Mouse (Mus musculus): ENCODE measurements around the gene Hsd17b11.

DNA sequence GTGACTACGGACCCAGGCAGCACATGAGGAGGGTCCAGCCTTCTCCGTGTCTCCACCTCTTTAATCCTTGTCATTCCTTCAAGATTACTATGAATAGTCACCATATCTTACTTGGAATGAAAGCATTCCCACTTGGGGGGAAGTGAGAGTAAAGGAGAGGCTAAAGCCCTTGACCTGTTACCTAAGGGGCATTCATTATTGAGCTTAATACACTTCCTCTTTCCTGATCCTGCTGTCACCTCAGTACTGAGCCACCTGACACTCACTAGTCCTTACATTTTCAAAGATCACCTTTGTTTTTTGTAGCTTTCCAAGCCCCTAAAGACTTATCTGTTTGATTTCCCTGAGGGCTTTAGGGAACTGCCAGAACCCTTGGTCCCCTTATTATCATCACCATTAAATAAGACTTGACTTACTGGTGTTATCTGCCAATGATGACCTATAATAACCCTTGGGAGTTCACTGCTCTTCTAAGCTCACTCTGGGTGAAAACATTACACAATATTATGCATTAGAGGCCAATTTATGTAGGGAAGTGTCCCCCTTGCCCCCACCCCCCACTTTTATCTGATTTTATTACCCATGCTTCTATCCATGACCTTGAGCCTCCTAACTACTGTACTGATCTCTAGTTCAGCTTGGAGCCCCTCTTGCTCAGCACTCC is 10.8 kb upstream of the Hsd17b11 start:
- TF ChIP-seq HCFC1 (IDR thresholded peaks at IDR 0.05; ENCODE audit: low read depth, low read length) (no peak), CTCF (conservative IDR thresholded peaks at IDR 0.05 in 1 of 2, IDR thresholded peaks at IDR 0.05 in 1 of 2; ENCODE audit: low read depth in 2 of 2, low read length in 2 of 2) (no peak), RAD21 (IDR thresholded peaks at IDR 0.05; ENCODE audit: low read depth, low read length) (no peak)

All from CH12.LX (cell line).